Mouse (Mus musculus): ENCODE results near the gene Acot6. TPM values are rescaled to one million over a fixed set of nuclear protein-coding genes. Genes with fewer than 3 reads are reported as not detected.
A peak's percentile ranks its signal among the peaks of the same experiment; 100 is the strongest.

Acot6 gene
- total and polyA plus RNA-seq, 2 experiments from 2014 or later = 1.7 to 4.7 TPM

DNA sequence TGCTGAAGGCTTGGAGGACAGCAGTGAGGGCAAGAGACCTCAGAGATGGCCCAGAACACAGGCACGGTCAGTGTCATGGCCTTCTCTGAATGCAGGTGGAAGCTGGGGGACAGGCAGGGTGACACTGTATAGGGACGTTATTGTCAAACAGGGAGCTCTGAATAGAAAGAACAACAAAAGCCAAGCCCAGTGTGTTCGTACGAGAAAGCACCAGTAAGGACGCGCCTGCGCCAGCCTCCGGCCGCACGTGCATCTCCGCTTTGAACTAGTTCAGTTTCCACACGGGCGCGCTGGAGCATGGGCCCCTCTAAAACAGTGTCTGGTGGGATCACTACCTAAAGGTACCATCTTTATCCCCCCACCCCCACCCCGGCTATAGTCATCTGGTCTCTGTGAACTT, 49.5 kb downstream of the Acot6 start:
- Histone ChIP-seq H3K9me3 (ENCODE audit: low read length) (no peaks in the 10 kb centered on the region), H3K4me1 (ENCODE audit: insufficient read depth, low read length) (no peaks in the 10 kb centered on the region), H3K4me3 (ENCODE audit: low read depth, low read length) (no peak overlapping the region), H3K27me3 (ENCODE audit: insufficient read depth, low read length) (no peaks in the 10 kb centered on the region), H3K36me3 (ENCODE audit: insufficient read depth, low read length) (peaks cover 10% of the 10 kb centered on the region), H3K9ac (replicated peaks; ENCODE audit: low read length, poor library complexity, severe bottlenecking) (0 out of 2 replicates have a peak overlapping the region, but pooled peaks have one; percentile 19), H3K27ac (ENCODE audit: low read depth, low read length) (no peak overlapping the region), H3K4me2 (ENCODE audit: low read depth, low read length, poor library complexity, severe bottlenecking) (no peak overlapping the region; the same call in 1 of the 2 replicates)
- 53% methylated on average over 15 of the region's 15 CpGs for WGBS
- ATAC-seq (ENCODE audit: low FRiP score) (no peak), DNase-seq (ENCODE audit: low spot score) (no peak)
- TF ChIP-seq CTCF (IDR thresholded peaks at IDR 0.05) = no peak

- H3K36me3 ChIP-seq (ENCODE audit: insufficient read depth, low read length) = peaks cover 10% of the 10 kb centered on the region
- no peak overlapping the region for H3K9ac ChIP-seq (replicated peaks; ENCODE audit: low read length, poor library complexity, severe bottlenecking)
- H3K27me3 ChIP-seq (ENCODE audit: insufficient read depth, low read length) = no peaks in the 10 kb centered on the region
- no peak for DNase-seq (ENCODE audit: low spot score)
- H3K4me2 ChIP-seq (ENCODE audit: low read depth, low read length, poor library complexity, severe bottlenecking) = no peak overlapping the region
- 71% methylated on average over 6 of the region's 6 CpGs for WGBS
- H3K9me3 ChIP-seq (ENCODE audit: low read length) = no peaks in the 10 kb centered on the region
- no peak overlapping the region for H3K27ac ChIP-seq (ENCODE audit: low read depth, low read length)
- H3K4me1 ChIP-seq (ENCODE audit: insufficient read depth, low read length) = no peaks in the 10 kb centered on the region
- ATAC-seq (ENCODE audit: low FRiP score) = no peak
- no peak overlapping the region for H3K4me3 ChIP-seq (ENCODE audit: low read depth, low read length)
- TF ChIP-seq CTCF (IDR thresholded peaks at IDR 0.05) = no peak
These were observed 50.5 kb downstream of the Acot6 start for GRCm38 (mm10) chr12:84150976-84151375.

DNA sequence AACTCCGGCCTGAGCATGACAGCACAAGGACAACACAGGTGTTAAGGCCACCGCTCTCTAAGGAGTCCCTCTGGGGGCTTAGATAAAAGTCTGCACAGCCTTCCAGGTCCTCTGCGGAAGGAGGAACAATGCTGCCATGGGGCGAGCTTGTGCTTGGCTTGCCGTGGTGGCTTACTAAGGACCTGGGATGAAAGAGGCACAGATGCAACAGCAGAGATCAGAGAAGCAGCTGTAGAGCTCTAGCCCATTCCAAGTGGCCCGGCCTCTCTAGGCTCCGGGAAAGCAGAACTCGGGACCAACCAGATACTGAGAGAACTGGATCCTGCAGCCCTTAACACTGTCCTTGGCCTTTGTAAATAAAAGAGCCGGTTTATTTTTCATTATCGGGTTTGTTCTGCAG, 51.5 kb downstream of the Acot6 start:
- H3K4me3 ChIP-seq (ENCODE audit: low read depth, low read length) = no peak overlapping the region
- no peak overlapping the region for H3K4me2 ChIP-seq (ENCODE audit: low read depth, low read length, poor library complexity, severe bottlenecking)
- no peak overlapping the region for H3K27ac ChIP-seq (ENCODE audit: low read depth, low read length)
- TF ChIP-seq CTCF (IDR thresholded peaks at IDR 0.05) = no peak
- no peaks in the 10 kb centered on the region for H3K9me3 ChIP-seq (ENCODE audit: low read length)
- no peak overlapping the region for H3K9ac ChIP-seq (replicated peaks; ENCODE audit: low read length, poor library complexity, severe bottlenecking)
- no peak for DNase-seq (ENCODE audit: low spot score)
- ATAC-seq (ENCODE audit: low FRiP score) = no peak
- 92% methylated on average over 10 of the region's 10 CpGs for WGBS
- no peaks in the 10 kb centered on the region for H3K27me3 ChIP-seq (ENCODE audit: insufficient read depth, low read length)
- no peaks in the 10 kb centered on the region for H3K4me1 ChIP-seq (ENCODE audit: insufficient read depth, low read length)
- H3K36me3 ChIP-seq (ENCODE audit: insufficient read depth, low read length) = peaks cover 17% of the 10 kb centered on the region

DNA sequence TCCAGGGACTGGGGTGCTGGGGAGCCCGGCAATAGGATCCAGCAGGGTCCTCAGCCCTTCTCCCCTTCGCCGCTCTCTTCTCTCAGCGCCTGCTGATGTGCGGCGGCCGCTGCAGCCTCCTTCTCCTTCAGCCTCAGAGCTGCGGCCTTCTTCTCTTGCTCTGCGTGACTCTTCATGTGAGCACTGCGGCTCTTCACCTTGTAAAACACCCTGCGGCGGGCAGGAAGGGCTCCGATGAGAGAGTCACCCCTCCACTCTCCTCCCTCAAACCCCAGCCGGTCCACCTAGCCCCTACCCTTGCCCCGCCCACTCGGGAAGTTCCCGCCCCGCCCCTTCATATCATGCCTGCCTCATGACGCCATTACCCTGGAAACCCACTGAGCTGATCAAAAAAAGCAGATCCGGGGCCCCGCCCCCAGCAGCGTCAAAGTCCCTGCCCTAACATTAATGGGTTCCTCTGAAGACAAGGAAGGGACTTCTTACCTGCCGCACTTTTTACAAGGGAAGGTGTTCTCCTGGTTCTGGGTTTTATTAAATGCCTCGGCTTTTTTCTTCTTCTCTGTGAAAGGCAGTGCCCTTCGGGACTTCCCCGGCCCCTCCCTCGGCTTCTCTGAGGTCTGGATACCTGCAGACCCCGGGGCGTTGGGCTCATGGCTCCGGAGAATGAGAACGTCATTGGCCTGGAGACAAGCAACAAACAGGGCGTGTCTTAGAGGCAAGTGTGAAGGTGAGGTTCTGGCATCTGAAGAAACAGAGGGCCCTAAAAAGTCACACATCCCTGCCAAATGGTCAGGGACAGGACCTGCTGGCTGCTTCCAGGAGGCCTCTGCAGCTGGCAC, 52.1 kb downstream of the Acot6 start:
- no peak for TF ChIP-seq CTCF (IDR thresholded peaks at IDR 0.05)
- Histone ChIP-seq H3K9me3 (ENCODE audit: low read length) (no peaks in the 10 kb centered on the region), H3K27me3 (ENCODE audit: insufficient read depth, low read length) (no peaks in the 10 kb centered on the region), H3K36me3 (ENCODE audit: insufficient read depth, low read length) (peaks cover 19% of the 10 kb centered on the region), H3K4me3 (ENCODE audit: low read depth, low read length) (no peak overlapping the region), H3K9ac (replicated peaks; ENCODE audit: low read length, poor library complexity, severe bottlenecking) (no peak overlapping the region), H3K4me2 (ENCODE audit: low read depth, low read length, poor library complexity, severe bottlenecking) (no peak overlapping the region), H3K27ac (ENCODE audit: low read depth, low read length) (no peak overlapping the region), H3K4me1 (ENCODE audit: insufficient read depth, low read length) (no peaks in the 10 kb centered on the region)
- WGBS = 82% methylated on average over 32 of the region's 32 CpGs
- ATAC-seq (ENCODE audit: low FRiP score) (no peak), DNase-seq (ENCODE audit: low spot score) (no peak)

GRCm38 (mm10) chr12:84153414-84153813, 53.0 kb downstream of the Acot6 start:
- no peaks in the 10 kb centered on the region for H3K4me1 ChIP-seq (ENCODE audit: insufficient read depth, low read length)
- H3K27ac ChIP-seq (ENCODE audit: low read depth, low read length) = no peak overlapping the region
- 83% methylated on average over 6 of the region's 6 CpGs for WGBS
- H3K9ac ChIP-seq (replicated peaks; ENCODE audit: low read length, poor library complexity, severe bottlenecking) = no peak overlapping the region
- peaks cover 28% of the 10 kb centered on the region for H3K36me3 ChIP-seq (ENCODE audit: insufficient read depth, low read length)
- DNase-seq (ENCODE audit: low spot score) (no peak), ATAC-seq (ENCODE audit: low FRiP score) (no peak)
- no peaks in the 10 kb centered on the region for H3K27me3 ChIP-seq (ENCODE audit: insufficient read depth, low read length)
- TF ChIP-seq CTCF (IDR thresholded peaks at IDR 0.05) = no peak
- H3K4me2 ChIP-seq (ENCODE audit: low read depth, low read length, poor library complexity, severe bottlenecking) = no peak overlapping the region
- no peak overlapping the region for H3K4me3 ChIP-seq (ENCODE audit: low read depth, low read length)
- H3K9me3 ChIP-seq (ENCODE audit: low read length) = no peaks in the 10 kb centered on the region

DNA sequence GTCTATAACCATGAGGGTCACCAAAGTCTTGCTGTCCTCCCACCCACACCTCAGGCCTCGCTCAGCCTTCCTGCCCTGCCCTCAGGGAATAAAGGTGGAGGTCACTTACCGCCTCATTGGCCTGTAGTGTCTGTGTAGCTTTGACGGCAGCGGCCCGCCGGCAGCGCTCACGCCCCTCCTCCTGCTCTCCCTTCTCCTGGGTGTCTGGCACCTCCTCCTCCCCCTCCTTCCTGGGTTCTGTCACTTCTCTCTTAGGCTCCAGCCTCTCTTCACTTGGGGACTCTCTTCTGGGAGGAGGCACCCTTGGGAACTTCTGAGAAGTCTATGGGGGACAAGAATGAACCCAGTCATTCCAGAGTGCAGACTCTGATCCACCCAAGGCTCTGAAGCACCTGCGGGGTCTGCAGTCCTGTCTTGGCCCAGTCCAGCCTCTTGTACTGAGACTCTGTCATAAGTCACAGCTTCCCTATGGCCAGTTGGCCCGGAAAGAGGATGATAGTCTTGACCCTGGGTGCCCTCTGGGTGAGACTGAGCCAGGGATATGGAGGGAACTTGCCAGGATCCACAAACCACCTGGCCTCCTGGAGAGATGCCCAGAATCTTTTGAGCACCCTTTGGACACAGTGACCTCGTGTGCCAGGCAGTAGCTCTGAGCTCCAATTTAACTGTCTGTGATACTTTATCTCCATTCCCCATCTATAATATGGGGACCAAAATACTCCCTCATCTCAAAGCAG, 54.5 kb downstream of the Acot6 start:
- no peak for ATAC-seq (ENCODE audit: low FRiP score)
- TF ChIP-seq CTCF (IDR thresholded peaks at IDR 0.05) = no peak
- DNase-seq (ENCODE audit: low spot score) = peak; percentile 50

More for the DNA sequence above, 54.5 kb downstream of the Acot6 start:
- 68% methylated on average over 11 of the region's 11 CpGs for WGBS
- H3K4me3 ChIP-seq (ENCODE audit: low read depth, low read length) = no peak overlapping the region
- H3K9ac ChIP-seq (replicated peaks; ENCODE audit: low read length, poor library complexity, severe bottlenecking) = no peak overlapping the region
- no peaks in the 10 kb centered on the region for H3K27me3 ChIP-seq (ENCODE audit: insufficient read depth, low read length)
- H3K36me3 ChIP-seq (ENCODE audit: insufficient read depth, low read length) = peaks cover 40% of the 10 kb centered on the region
- no peaks in the 10 kb centered on the region for H3K9me3 ChIP-seq (ENCODE audit: low read length)
- H3K4me2 ChIP-seq (ENCODE audit: low read depth, low read length, poor library complexity, severe bottlenecking) = no peak overlapping the region
- no peaks in the 10 kb centered on the region for H3K4me1 ChIP-seq (ENCODE audit: insufficient read depth, low read length)
- no peak overlapping the region for H3K27ac ChIP-seq (ENCODE audit: low read depth, low read length)

Data from midbrain, postnatal 0 days (tissue).